Mouse (Mus musculus): ENCODE measurements around the gene Sema3e. TPM values are rescaled to one million over a fixed set of nuclear protein-coding genes. Genes with fewer than 3 reads are reported as not detected.

Gene Sema3e
- total and polyA plus RNA-seq, 2 experiments from 2014 or later, result 2.8 to 5.2 TPM

- ATAC-seq (ENCODE audit: low FRiP score), result no peak
- 68% methylated on average over 5 of the region's 5 CpGs for WGBS
Measured at GRCm38 (mm10) chr5:14054472-14054871, 29.4 kb downstream of the Sema3e start.

GRCm38 (mm10) chr5:14059895-14060553, 34.9 kb downstream of the Sema3e start:
- ATAC-seq (ENCODE audit: low FRiP score), result no peak
- no peak for TF ChIP-seq CTCF (IDR thresholded peaks at IDR 0.05)
- no peak overlapping the region for H3K27ac ChIP-seq (ENCODE audit: low read depth, low read length)

More at GRCm38 (mm10) chr5:14054472-14054871, 29.4 kb downstream of the Sema3e start:
- TF ChIP-seq CTCF (IDR thresholded peaks at IDR 0.05), result no peak
- Histone ChIP-seq H3K9ac (replicated peaks; ENCODE audit: low read length, poor library complexity, severe bottlenecking) (no peak overlapping the region), H3K27me3 (ENCODE audit: insufficient read depth, low read length) (no peaks in the 10 kb centered on the region), H3K4me3 (ENCODE audit: low read depth, low read length) (no peak overlapping the region), H3K4me2 (ENCODE audit: low read depth, low read length, poor library complexity, severe bottlenecking) (no peak overlapping the region), H3K9me3 (ENCODE audit: low read length) (no peaks in the 10 kb centered on the region), H3K4me1 (ENCODE audit: insufficient read depth, low read length) (no peaks in the 10 kb centered on the region), H3K27ac (ENCODE audit: low read depth, low read length) (no peak overlapping the region), H3K36me3 (ENCODE audit: insufficient read depth, low read length) (no peaks in the 10 kb centered on the region)
- DNase-seq (ENCODE audit: low spot score), result no peak

GRCm38 (mm10) chr5:14062918-14063481, 37.9 kb downstream of the Sema3e start:
- Histone ChIP-seq H3K9me3 (ENCODE audit: low read length) (no peaks in the 10 kb centered on the region), H3K4me3 (ENCODE audit: low read depth, low read length) (no peak overlapping the region), H3K27ac (ENCODE audit: low read depth, low read length) (no peak overlapping the region), H3K27me3 (ENCODE audit: insufficient read depth, low read length) (no peaks in the 10 kb centered on the region), H3K4me1 (ENCODE audit: insufficient read depth, low read length) (no peaks in the 10 kb centered on the region), H3K36me3 (ENCODE audit: insufficient read depth, low read length) (no peaks in the 10 kb centered on the region), H3K9ac (replicated peaks; ENCODE audit: low read length, poor library complexity, severe bottlenecking) (no peak overlapping the region), H3K4me2 (ENCODE audit: low read depth, low read length, poor library complexity, severe bottlenecking) (no peak overlapping the region)
- 53% methylated on average over 4 of the region's 4 CpGs for WGBS
- DNase-seq (ENCODE audit: low spot score), result no peak
- TF ChIP-seq CTCF (IDR thresholded peaks at IDR 0.05), result no peak
- ATAC-seq (ENCODE audit: low FRiP score), result no peak

More at GRCm38 (mm10) chr5:14059895-14060553, 34.9 kb downstream of the Sema3e start:
- Histone ChIP-seq H3K27me3 (ENCODE audit: insufficient read depth, low read length) (no peaks in the 10 kb centered on the region), H3K9ac (replicated peaks; ENCODE audit: low read length, poor library complexity, severe bottlenecking) (no peak overlapping the region), H3K4me1 (ENCODE audit: insufficient read depth, low read length) (no peaks in the 10 kb centered on the region), H3K36me3 (ENCODE audit: insufficient read depth, low read length) (no peaks in the 10 kb centered on the region), H3K9me3 (ENCODE audit: low read length) (no peaks in the 10 kb centered on the region), H3K4me2 (ENCODE audit: low read depth, low read length, poor library complexity, severe bottlenecking) (no peak overlapping the region), H3K4me3 (ENCODE audit: low read depth, low read length) (no peak overlapping the region)
- WGBS, result 83% methylated on average over 4 of the region's 4 CpGs
- no peak for DNase-seq (ENCODE audit: low spot score)

DNA sequence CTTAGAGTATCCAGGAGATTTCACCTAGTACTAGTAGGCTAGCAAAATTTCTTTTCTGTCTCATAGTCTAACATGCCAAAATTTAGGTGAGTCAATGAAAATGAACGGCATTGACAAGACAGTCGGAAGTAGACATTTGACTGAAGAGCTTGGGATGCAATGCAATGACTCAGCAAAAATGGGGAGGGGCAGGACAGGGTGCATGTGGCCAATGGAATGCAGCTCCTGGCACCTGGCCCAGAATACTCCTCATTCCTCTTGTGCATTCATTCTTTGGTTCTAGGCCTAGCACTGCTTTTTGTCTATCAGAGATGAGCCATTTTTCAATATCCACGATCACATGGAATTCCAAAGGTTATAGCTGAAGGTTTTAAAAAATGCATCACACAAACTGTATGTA, 48.1 kb downstream of the Sema3e start:
- H3K27me3 ChIP-seq (ENCODE audit: insufficient read depth, low read length), result no peaks in the 10 kb centered on the region
- no peak overlapping the region for H3K4me2 ChIP-seq (ENCODE audit: low read depth, low read length, poor library complexity, severe bottlenecking)
- H3K4me1 ChIP-seq (ENCODE audit: insufficient read depth, low read length), result no peaks in the 10 kb centered on the region
- H3K36me3 ChIP-seq (ENCODE audit: insufficient read depth, low read length), result no peaks in the 10 kb centered on the region
- ATAC-seq (ENCODE audit: low FRiP score) (no peak), DNase-seq (ENCODE audit: low spot score) (no peak)
- no peak overlapping the region for H3K9ac ChIP-seq (replicated peaks; ENCODE audit: low read length, poor library complexity, severe bottlenecking)
- no peaks in the 10 kb centered on the region for H3K9me3 ChIP-seq (ENCODE audit: low read length)
- 85% methylated on average over 3 of the region's 3 CpGs for WGBS
- TF ChIP-seq CTCF (IDR thresholded peaks at IDR 0.05), result no peak
- H3K27ac ChIP-seq (ENCODE audit: low read depth, low read length), result no peak overlapping the region
- no peak overlapping the region for H3K4me3 ChIP-seq (ENCODE audit: low read depth, low read length)

DNA sequence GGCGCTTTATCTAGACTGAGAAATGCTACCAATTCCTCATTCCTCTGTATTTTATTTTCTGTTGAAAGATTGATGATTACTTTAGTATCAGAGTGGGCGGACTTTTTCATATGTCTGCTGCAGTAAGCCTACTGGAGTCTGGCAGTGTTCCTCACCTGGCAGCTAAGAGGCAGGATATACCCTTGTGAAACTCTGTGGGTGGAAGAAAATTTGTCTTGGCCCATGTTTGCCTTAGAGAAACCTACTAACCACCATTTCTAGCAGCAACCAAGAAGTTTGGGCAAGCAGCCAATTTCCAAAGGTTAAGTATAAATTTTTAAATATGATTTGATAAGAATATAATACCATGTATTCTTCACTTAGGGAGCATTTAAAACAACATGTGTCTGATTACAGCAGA, 63.0 kb downstream of the Sema3e start:
- no peak overlapping the region for H3K4me2 ChIP-seq (ENCODE audit: low read depth, low read length, poor library complexity, severe bottlenecking)
- no peak overlapping the region for H3K4me3 ChIP-seq (ENCODE audit: low read depth, low read length)
- no peak overlapping the region for H3K9ac ChIP-seq (replicated peaks; ENCODE audit: low read length, poor library complexity, severe bottlenecking)
- TF ChIP-seq CTCF (IDR thresholded peaks at IDR 0.05), result no peak
- H3K27ac ChIP-seq (ENCODE audit: low read depth, low read length), result no peak overlapping the region
- H3K4me1 ChIP-seq (ENCODE audit: insufficient read depth, low read length), result no peaks in the 10 kb centered on the region
- no peaks in the 10 kb centered on the region for H3K27me3 ChIP-seq (ENCODE audit: insufficient read depth, low read length)
- DNase-seq (ENCODE audit: low spot score) (peak; percentile 17), ATAC-seq (ENCODE audit: low FRiP score) (no peak)
- H3K9me3 ChIP-seq (ENCODE audit: low read length), result no peaks in the 10 kb centered on the region
- 92% methylated on average over 2 of the region's 2 CpGs for WGBS
- no peaks in the 10 kb centered on the region for H3K36me3 ChIP-seq (ENCODE audit: insufficient read depth, low read length)

DNA sequence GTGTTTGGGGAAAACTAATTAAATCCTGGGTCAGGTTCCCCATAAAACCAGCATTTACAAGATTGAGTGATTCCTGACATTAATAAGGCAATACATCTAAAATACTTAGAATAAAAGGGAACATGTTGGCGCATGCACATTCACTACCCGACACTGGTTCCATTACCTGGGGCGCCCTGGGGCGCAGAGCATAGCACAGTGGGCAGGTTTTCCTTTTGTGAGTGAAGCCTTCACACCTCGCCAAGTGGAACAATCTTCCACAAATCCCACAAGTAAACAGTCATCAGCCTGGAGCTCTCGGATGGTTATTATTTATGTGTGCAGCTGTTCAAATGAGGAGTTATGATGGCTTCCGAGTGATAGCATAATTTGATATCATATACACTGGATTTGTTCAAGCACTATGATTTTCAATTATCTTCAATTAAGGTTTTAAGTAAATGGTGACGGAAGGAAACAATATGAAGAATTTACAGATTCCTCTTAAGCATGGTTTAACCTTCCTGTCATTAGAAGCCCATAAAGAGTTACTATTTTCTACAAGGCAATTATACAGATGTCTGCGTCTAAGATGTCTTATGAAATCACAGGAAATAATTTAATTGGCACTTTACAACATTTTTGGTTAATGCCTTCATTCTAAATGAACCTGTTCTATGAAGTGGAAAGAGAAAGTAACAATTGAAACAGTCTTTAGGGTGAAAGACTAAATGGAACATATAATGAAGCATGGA, 65.0 kb downstream of the Sema3e start:
- Histone ChIP-seq H3K4me3 (ENCODE audit: low read depth, low read length) (no peak overlapping the region), H3K9ac (replicated peaks; ENCODE audit: low read length, poor library complexity, severe bottlenecking) (no peak overlapping the region), H3K4me2 (ENCODE audit: low read depth, low read length, poor library complexity, severe bottlenecking) (no peak overlapping the region), H3K9me3 (ENCODE audit: low read length) (no peaks in the 10 kb centered on the region), H3K36me3 (ENCODE audit: insufficient read depth, low read length) (no peaks in the 10 kb centered on the region), H3K4me1 (ENCODE audit: insufficient read depth, low read length) (no peaks in the 10 kb centered on the region), H3K27me3 (ENCODE audit: insufficient read depth, low read length) (no peaks in the 10 kb centered on the region), H3K27ac (ENCODE audit: low read depth, low read length) (no peak overlapping the region)
- ATAC-seq (ENCODE audit: low FRiP score) (no peak), DNase-seq (ENCODE audit: low spot score) (no peak)
- 83% methylated on average over 9 of the region's 9 CpGs for WGBS
- TF ChIP-seq CTCF (IDR thresholded peaks at IDR 0.05), result no peak
